Mouse (Mus musculus) inflammation-experienced regulatory T-cells (primary cell): Measurements from ENCODE around the gene Nabp2. TPM values are rescaled to one million over a fixed set of nuclear protein-coding genes. Genes with fewer than 3 reads are reported as not detected.

Source experiments
- polyA plus RNA-seq, 2 experiments: library from polyadenylated mRNA; unstranded; fragments of 100-300 nt; shearing (Covaris generic); gene quantifications; one replicate each; pipeline ENCODE4 v1.2.1; 2017

Nabp2 gene
- polyA plus RNA-seq, result 100 to 1,000 TPM; 116 to 123 TPM

DNA sequence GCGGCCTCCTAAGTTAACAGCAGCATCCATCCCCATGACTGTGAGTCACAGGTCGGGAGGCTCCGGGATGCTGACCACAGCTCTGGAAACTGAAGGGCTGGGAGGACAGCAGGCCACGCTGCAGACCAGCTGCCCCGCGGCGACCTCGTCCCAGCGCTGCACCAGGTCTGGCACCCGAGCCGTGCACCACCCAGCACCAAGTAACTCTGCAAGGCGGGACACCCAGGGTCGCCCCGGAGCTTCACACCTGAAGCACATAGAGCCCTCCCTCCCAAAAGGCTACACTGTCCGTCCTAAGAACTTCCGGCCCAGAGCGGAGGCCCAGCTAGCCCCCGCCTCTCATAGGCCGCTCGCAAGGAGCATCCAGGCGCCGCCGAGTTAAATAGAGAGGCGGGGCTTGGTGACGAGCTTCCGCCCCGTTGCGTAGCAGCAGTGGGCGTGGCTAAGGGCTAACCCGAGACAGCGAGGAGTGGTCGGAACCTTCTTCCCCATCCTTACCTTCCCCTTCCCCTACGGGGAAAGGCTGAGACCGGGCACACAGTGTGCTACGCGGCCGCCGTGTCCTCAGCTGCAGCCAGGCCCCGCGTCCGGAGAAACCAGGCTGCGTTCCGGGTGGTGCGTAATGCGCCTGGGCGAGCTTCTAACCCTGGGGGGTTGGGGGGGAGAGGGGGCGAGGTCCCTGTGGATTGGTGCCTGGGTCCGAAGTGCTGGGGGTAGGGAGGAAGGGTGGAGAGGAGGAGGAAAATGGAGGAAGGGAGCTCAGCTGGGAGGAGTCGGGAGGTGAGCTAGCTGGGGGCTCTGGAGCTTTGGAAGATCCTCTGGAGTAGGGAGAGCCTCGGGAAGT lies at the start of gene Nabp2, which contains the start of gene Rnf41:
Gene Nabp2, minus strand, starts transcription at position 282 of the 844 bp plus-strand sequence.
Gene Rnf41, plus strand, starts transcription at position 447 of the 844 bp plus-strand sequence.

GRCm38 (mm10) chr10:128458719-128459408 lies 47.6 kb upstream of the Nabp2 start, which contains the start of gene Smarcc2:
Smarcc2 (plus strand) TSS chr10:128459248.

DNA sequence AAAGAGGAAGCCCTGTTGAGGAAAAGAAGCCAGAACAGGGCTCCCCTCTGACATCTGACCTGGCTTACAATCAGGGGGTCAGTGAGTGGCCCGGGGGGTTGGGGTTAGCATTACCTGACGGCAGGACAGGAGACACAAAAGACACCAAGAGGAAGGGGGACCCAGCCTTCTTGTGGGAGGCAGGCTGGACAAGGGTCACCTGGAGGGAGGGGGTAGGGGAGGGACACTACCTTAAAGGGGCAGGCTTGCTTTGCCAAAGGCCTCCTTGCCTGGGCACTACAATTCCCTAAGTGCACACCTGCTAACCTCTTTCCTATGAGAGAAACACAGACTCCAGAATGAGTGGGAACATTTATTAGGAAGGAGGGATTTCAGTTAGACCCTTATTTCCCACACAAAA lies 10.2 kb downstream of the Nabp2 start, which contains the start of gene Slc39a5:
Gene Slc39a5, minus strand, starts transcription at position 174 of the 400 bp plus-strand sequence.

DNA sequence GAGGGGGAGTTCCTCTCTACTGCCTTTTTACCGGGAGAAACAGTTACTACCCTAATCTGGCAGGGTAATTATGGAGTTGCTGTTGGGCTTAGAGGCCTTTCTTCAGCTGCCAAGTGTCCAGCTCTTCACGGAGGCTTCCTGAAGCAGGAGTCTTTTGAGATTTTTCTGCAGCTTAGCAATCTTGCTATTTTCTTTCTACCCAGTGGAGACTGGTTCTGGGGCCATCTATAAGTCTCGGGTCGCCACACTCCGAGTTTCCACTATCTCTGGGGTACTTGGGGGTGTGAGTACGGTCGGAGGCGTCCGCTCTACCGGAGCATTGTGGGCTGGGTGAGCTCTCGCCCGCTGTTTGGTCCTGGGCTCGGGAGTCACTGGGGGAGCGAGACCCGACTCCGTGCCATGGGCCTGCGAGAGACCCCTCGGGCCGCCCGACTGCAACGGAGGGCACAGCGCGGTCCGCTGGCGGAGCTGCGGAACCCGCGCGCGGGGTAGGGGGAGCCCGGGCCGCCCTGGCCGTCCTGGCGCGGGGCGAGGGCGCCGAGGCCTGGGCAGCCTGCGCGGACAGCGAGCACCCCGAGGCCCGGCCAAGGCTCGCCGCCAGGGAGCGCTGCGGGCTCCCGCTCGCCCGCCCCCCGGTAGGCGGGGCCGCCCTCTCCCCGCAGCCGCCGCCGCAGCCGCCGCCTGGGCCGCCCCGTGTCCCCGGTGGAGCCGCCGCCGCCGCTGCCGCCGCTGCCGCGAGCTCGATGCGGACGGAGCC lies 34.7 kb downstream of the Nabp2 start, which contains the start of gene Ankrd52:
Gene Ankrd52, plus strand, starts transcription at position 661 of the 757 bp plus-strand sequence.

DNA sequence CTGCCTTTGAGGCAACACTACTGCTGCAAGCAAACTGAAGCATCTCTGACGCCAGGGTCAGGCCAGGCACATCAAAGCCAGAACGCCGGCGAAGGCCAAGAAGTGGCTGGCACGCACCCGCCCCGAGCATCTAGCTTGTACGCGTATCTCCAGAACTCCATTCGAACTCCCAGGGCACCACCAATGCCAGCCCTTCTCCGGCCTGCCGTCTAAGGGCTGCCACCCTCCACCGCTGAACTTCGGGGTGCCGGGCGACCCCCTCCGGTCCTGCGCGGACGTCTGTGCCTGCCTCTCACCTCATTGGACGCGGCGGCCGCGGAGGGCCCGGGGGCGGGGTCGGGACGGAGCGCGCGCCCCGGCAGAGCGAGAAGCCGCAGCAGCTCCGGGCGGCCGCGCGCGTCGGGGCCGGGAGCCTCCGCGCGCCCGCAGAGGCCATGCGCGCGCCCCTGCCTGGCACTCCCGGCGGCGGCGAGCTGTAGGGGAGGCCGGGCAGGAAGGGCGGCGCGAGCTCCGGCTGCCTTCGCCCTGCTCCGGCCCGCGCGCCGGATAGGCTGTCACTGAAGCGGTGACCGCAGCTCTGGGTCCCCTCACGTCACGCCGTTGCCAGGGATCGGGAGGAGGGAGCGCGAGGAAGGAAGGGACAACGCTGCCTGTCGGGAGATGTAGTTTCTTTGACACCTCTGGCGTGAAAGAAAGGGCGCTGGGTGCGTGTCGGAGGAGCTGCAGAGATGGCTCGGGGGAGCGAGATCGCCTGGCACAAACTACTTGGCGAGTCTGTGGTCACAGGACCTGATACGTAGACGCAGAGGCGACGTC lies 42.7 kb downstream of the Nabp2 start, which contains the start of gene Coq10a:
Gene Coq10a, minus strand, starts transcription at position 596 of the 816 bp plus-strand sequence.

Other genes starting within 250 kb of the Nabp2 start
- gene Rbms2, start 231.2 kb downstream of the Nabp2 start, polyA plus RNA-seq, result 10 to 100 TPM; 28.7 to 30.5 TPM
- under 1 TPM; 0.52 to 0.61 TPM for gene Gls2, start 217.0 kb downstream of the Nabp2 start, polyA plus RNA-seq
- 10 to 100 TPM; 14.3 to 22.4 TPM for gene Spryd4, start 199.7 kb downstream of the Nabp2 start, polyA plus RNA-seq
- under 1 TPM in 1 of 2 experiments, not detected in 1; 0.18 TPM for gene Mip, start 185.7 kb downstream of the Nabp2 start, polyA plus RNA-seq
- 10 to 100 TPM; 19.0 to 23.0 TPM for gene Timeless, start 179.4 kb downstream of the Nabp2 start, polyA plus RNA-seq
- gene Apon, start 157.4 kb downstream of the Nabp2 start, polyA plus RNA-seq, result not detected
- not detected for gene Apof, start 142.8 kb downstream of the Nabp2 start, polyA plus RNA-seq
- 10 to 100 TPM; 66.3 to 70.6 TPM for gene Stat2, start 140.9 kb downstream of the Nabp2 start, polyA plus RNA-seq
- under 1 TPM in 1 of 2 experiments, not detected in 1; 0.54 TPM for gene Il23a, start 112.7 kb downstream of the Nabp2 start, polyA plus RNA-seq
- gene Pan2, start 108.2 kb downstream of the Nabp2 start, polyA plus RNA-seq, result 10 to 100 TPM; 39.5 to 50.2 TPM
- gene Cnpy2, start 89.0 kb downstream of the Nabp2 start, polyA plus RNA-seq, result 100 to 1,000 TPM in 1 of 2 experiments, 10 to 100 TPM in 1; 89.0 to 132 TPM
- 100 to 1,000 TPM; 153 to 176 TPM for gene Cs, start 73.8 kb downstream of the Nabp2 start, polyA plus RNA-seq
- gene Coq10a, start 42.5 kb downstream of the Nabp2 start, polyA plus RNA-seq, result 10 to 100 TPM; 26.8 to 30.6 TPM
- 1 to 10 TPM; 6.3 to 6.5 TPM for gene Ankrd52, start 34.4 kb downstream of the Nabp2 start, polyA plus RNA-seq
- not detected for gene Slc39a5, start 10.3 kb downstream of the Nabp2 start, polyA plus RNA-seq
- 10 to 100 TPM; 37.5 to 41.8 TPM for gene Rnf41, start 165 bp upstream of the Nabp2 start, polyA plus RNA-seq
- gene Smarcc2, start 47.8 kb upstream of the Nabp2 start, polyA plus RNA-seq, result 100 to 1,000 TPM; 111 to 120 TPM
- gene Myl6, start 82.7 kb upstream of the Nabp2 start, polyA plus RNA-seq, result 1,000 to 10,000 TPM; 1,313 to 1,615 TPM
- gene Myl6b, start 87.2 kb upstream of the Nabp2 start, polyA plus RNA-seq, result 1 to 10 TPM; 2.7 to 4.7 TPM
- gene Esyt1, start 114.4 kb upstream of the Nabp2 start, polyA plus RNA-seq, result 100 to 1,000 TPM; 216 to 394 TPM
- gene Zc3h10, start 136.3 kb upstream of the Nabp2 start, polyA plus RNA-seq, result 10 to 100 TPM; 22.0 to 27.4 TPM
- 1,000 to 10,000 TPM; 2,016 to 2,109 TPM for gene Rpl41, start 137.8 kb upstream of the Nabp2 start, polyA plus RNA-seq
- gene Pa2g4, start 154.5 kb upstream of the Nabp2 start, polyA plus RNA-seq, result 10 to 100 TPM; 26.4 to 30.0 TPM
- gene Erbb3, start 178.2 kb upstream of the Nabp2 start, polyA plus RNA-seq, result 1 to 10 TPM; 2.9 to 8.1 TPM
- 100 to 1,000 TPM; 473 to 520 TPM for gene Rps26, start 215.3 kb upstream of the Nabp2 start, polyA plus RNA-seq
- gene Ikzf4, start 234.5 kb upstream of the Nabp2 start, polyA plus RNA-seq, result 100 to 1,000 TPM in 1 of 2 experiments, 10 to 100 TPM in 1; 71.0 to 105 TPM